Mouse (Mus musculus): ENCODE data around the gene Klhl29.
A peak's percentile ranks its signal among the peaks of the same experiment; 100 is the strongest.

Gene Klhl29

GRCm38 (mm10) chr12:5254246-5254982 is 121.1 kb downstream of the Klhl29 start:
- DNase-seq (ENCODE audit: low spot score in 2 of 2): no peak

- no peak for DNase-seq (ENCODE audit: low spot score in 2 of 2)
Measured at GRCm38 (mm10) chr12:5253289-5254005, 122.0 kb downstream of the Klhl29 start.

GRCm38 (mm10) chr12:5252569-5252968 is 122.9 kb downstream of the Klhl29 start:
- no peak for DNase-seq (ENCODE audit: low spot score in 2 of 2)

GRCm38 (mm10) chr12:5250042-5250441 is 125.4 kb downstream of the Klhl29 start:
- no peak for DNase-seq (ENCODE audit: low spot score in 2 of 2)

GRCm38 (mm10) chr12:5249068-5249467 is 126.4 kb downstream of the Klhl29 start:
- DNase-seq (ENCODE audit: low spot score in 2 of 2): no peak

GRCm38 (mm10) chr12:5247505-5247904 is 128.0 kb downstream of the Klhl29 start:
- DNase-seq (ENCODE audit: low spot score in 2 of 2): no peak

GRCm38 (mm10) chr12:5246721-5247341 is 128.7 kb downstream of the Klhl29 start:
- DNase-seq (ENCODE audit: low spot score in 2 of 2): no peak

- DNase-seq (ENCODE audit: low spot score in 2 of 2): no peak
Measured at GRCm38 (mm10) chr12:5246193-5246621, 129.3 kb downstream of the Klhl29 start.

- no peak for DNase-seq (ENCODE audit: low spot score in 2 of 2)
Measured at GRCm38 (mm10) chr12:5245207-5245597, 130.3 kb downstream of the Klhl29 start.

- no peak for DNase-seq (ENCODE audit: low spot score in 2 of 2)
Measured at GRCm38 (mm10) chr12:5244431-5245206, 130.9 kb downstream of the Klhl29 start.

- no peak for DNase-seq (ENCODE audit: low spot score in 2 of 2)
Measured at GRCm38 (mm10) chr12:5243867-5244266, 131.6 kb downstream of the Klhl29 start.

GRCm38 (mm10) chr12:5243449-5243848 is 132.0 kb downstream of the Klhl29 start:
- DNase-seq (ENCODE audit: low spot score in 2 of 2): no peak

GRCm38 (mm10) chr12:5242551-5243330 is 132.7 kb downstream of the Klhl29 start:
- DNase-seq (ENCODE audit: low spot score in 2 of 2): no peak

- no peak for DNase-seq (ENCODE audit: low spot score in 2 of 2)
Measured at GRCm38 (mm10) chr12:5239451-5240245, 135.8 kb downstream of the Klhl29 start.

- DNase-seq (ENCODE audit: low spot score in 2 of 2): peak in 1 of 2 experiments; percentile 71
Measured at GRCm38 (mm10) chr12:5237078-5237477, 138.4 kb downstream of the Klhl29 start.

- no peak for DNase-seq (ENCODE audit: low spot score in 2 of 2)
Measured at GRCm38 (mm10) chr12:5235596-5235995, 139.9 kb downstream of the Klhl29 start.

- DNase-seq (ENCODE audit: low spot score in 2 of 2): no peak
Measured at GRCm38 (mm10) chr12:5230504-5230903, 145.0 kb downstream of the Klhl29 start.

GRCm38 (mm10) chr12:5226676-5227654 is 148.5 kb downstream of the Klhl29 start:
- DNase-seq (ENCODE audit: low spot score in 2 of 2): no peak

- DNase-seq (ENCODE audit: low spot score in 2 of 2): no peak
Measured at GRCm38 (mm10) chr12:5223595-5223994, 151.9 kb downstream of the Klhl29 start.

Measured in urinary bladder, postnatal 4 days (tissue).